ENCODE assay signal across 11 mouse cellular contexts in the genomic region with DNA sequence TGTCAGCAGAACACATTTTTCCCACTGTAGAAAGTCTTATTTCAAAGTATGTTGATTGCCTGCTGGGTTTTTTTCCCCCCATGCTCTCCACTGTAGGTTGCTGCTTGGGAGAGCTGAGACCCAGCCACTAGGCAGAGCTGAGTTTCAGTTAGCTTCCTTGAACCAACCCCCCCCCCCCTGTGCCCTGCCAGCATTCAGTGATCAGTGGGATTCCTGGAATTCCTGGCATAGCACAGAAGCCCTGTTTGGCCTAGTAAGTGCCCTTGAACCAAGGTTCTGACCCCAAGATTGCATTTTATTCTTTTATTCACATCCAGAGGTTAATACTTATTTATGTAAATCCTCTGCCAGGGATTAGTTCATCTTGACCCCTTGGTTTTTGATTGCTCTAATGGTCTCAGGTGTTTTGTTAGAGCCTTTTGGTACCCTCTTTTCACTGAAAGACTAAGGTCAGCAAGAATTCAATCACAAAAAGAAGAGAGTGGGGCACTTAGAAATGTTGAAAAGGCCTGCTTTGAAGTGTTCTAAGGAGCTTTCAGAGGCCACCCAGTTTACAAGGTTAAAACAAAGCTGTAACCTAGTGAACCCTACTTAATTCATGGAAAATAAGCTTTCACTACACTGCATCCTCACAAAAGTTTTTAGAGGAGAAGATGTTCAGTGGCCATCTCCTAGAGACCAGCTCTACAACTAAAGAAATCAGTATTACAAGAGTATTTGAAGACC.
A peak's percentile ranks its signal among the peaks of the same experiment; 100 is the strongest.
DNase-seq lines count a peak whose midpoint lies in the region; ATAC-seq and TF ChIP-seq lines count a peak whose summit lies in the region.
"Had no signal": no experiment of that assay in that cellular context is flagged by ENCODE, and none has a peak within 500 bp of the region (broad histone marks: within the 10 kb centered on the region; RNA-seq: fewer than 3 reads in every experiment).

No protein-coding gene starts in this region.

- H3K4me2 ChIP-seq in forebrain, postnatal 0 days (ENCODE audit: low read depth), result no peak overlapping the region
- no peak overlapping the region for H3K4me2 ChIP-seq in neural tube, embryonic 15.5 days
- H3K4me2 ChIP-seq in kidney, embryonic 16.5 days (replicated peaks; ENCODE audit: low read depth, low read length), result no peak overlapping the region

- H3K4me1 ChIP-seq in forebrain, embryonic 10.5 days, result peaks cover 33% of the 10 kb centered on the region
- no peaks in the 10 kb centered on the region for H3K4me1 ChIP-seq in forebrain, postnatal 0 days (ENCODE audit: insufficient read depth)
- H3K4me1 ChIP-seq in neural tube, embryonic 15.5 days, result no peaks in the 10 kb centered on the region
- H3K4me1 ChIP-seq in kidney, embryonic 16.5 days (ENCODE audit: insufficient read depth, low read length), result no peaks in the 10 kb centered on the region

- H3K36me3 ChIP-seq in forebrain, embryonic 10.5 days (replicated peaks), result no peaks in the 10 kb centered on the region
- H3K36me3 ChIP-seq in forebrain, postnatal 0 days (ENCODE audit: insufficient read depth), result no peaks in the 10 kb centered on the region
- no peaks in the 10 kb centered on the region for H3K36me3 ChIP-seq in neural tube, embryonic 15.5 days
- H3K36me3 ChIP-seq in kidney, embryonic 16.5 days (ENCODE audit: insufficient read depth, low read length), result no peaks in the 10 kb centered on the region

- peak overlapping the region; percentile 44; the same call in 1 of the 2 replicates for H3K27ac ChIP-seq in forebrain, embryonic 10.5 days
- H3K27ac ChIP-seq in forebrain, postnatal 0 days (ENCODE audit: low read depth, low read length), result no peak overlapping the region
- no peak overlapping the region for H3K27ac ChIP-seq in neural tube, embryonic 15.5 days (replicated peaks)
- H3K27ac ChIP-seq in kidney, embryonic 16.5 days (ENCODE audit: low read length), result no peak overlapping the region
- H3K27ac ChIP-seq: kidney, postnatal 0 days; liver, embryonic 14.5 days had no signal

- H3K9ac ChIP-seq in forebrain, postnatal 0 days, result no peak overlapping the region
- H3K9ac ChIP-seq in neural tube, embryonic 15.5 days (replicated peaks), result no peak overlapping the region
- no peak overlapping the region for H3K9ac ChIP-seq in kidney, embryonic 16.5 days (replicated peaks; ENCODE audit: low read length)
- H3K9ac ChIP-seq: liver, embryonic 14.5 days had no signal

- DNase-seq in forebrain, embryonic 10.5 days (ENCODE audit: extremely low spot score, low spot score), result peak; percentile 60
- DNase-seq in forebrain, postnatal 0 days, result no peak
- DNase-seq in neural tube, embryonic 10.5 days (ENCODE audit: extremely low spot score, low spot score), result peak; percentile 16
- DNase-seq in yolk sac, embryonic 10.5 days (ENCODE audit: low spot score), result peak; percentile 52
- no peak for DNase-seq in gastrocnemius, postnatal 4 days (ENCODE audit: low spot score in 2 of 2)
- DNase-seq in left cerebral cortex, postnatal 36 days (ENCODE audit: low spot score in 2 of 2), result no peak
- DNase-seq: cerebellum, adult 2 months had no signal

- ATAC-seq in forebrain, postnatal 0 days, result no peak
- no peak for ATAC-seq in neural tube, embryonic 15.5 days (ENCODE audit: low FRiP score)
- peak; percentile 74; the same call in 1 of the 2 replicates for ATAC-seq in kidney, embryonic 16.5 days (ENCODE audit: low FRiP score, low TSS enrichment)

- intact Hi-C loops in left cerebral cortex, postnatal 36 days (cut with DNase I), result no loop called here

- H3K4me3 ChIP-seq in forebrain, embryonic 10.5 days, result no peak overlapping the region
- no peak overlapping the region for H3K4me3 ChIP-seq in forebrain, postnatal 0 days (ENCODE audit: low read depth, low read length)
- H3K4me3 ChIP-seq in neural tube, embryonic 15.5 days (replicated peaks), result no peak overlapping the region
- H3K4me3 ChIP-seq in kidney, embryonic 16.5 days (ENCODE audit: low read length), result no peak overlapping the region

- no peaks in the 10 kb centered on the region for H3K27me3 ChIP-seq in forebrain, embryonic 10.5 days (ENCODE audit: poor library complexity, severe bottlenecking)
- no peaks in the 10 kb centered on the region for H3K27me3 ChIP-seq in forebrain, postnatal 0 days (ENCODE audit: insufficient read depth, low read length)
- no peaks in the 10 kb centered on the region for H3K27me3 ChIP-seq in neural tube, embryonic 15.5 days (replicated peaks)
- H3K27me3 ChIP-seq in kidney, embryonic 16.5 days (ENCODE audit: insufficient read depth, low read length), result no peaks in the 10 kb centered on the region

- H3K9me3 ChIP-seq in forebrain, embryonic 10.5 days, result no peaks in the 10 kb centered on the region
- H3K9me3 ChIP-seq in forebrain, postnatal 0 days (ENCODE audit: low read length), result no peaks in the 10 kb centered on the region
- H3K9me3 ChIP-seq in neural tube, embryonic 15.5 days (replicated peaks), result no peaks in the 10 kb centered on the region
- H3K9me3 ChIP-seq in kidney, embryonic 16.5 days (ENCODE audit: low read length), result no peaks in the 10 kb centered on the region

- TF ChIP-seq CTCF in forebrain, postnatal 0 days (IDR thresholded peaks at IDR 0.05; ENCODE audit: low read depth), result no peak

Comparison
In these comparisons a context has a peak if more than half of its experiments do, and no peak if none do; other contexts are left out.
1. DNase-seq: peak in forebrain, embryonic 10.5 days (single experiment), neural tube, embryonic 10.5 days (single experiment) and yolk sac, embryonic 10.5 days (single experiment); none in forebrain, postnatal 0 days (single experiment), gastrocnemius, postnatal 4 days (0 of 2) and left cerebral cortex, postnatal 36 days (0 of 2).